Mouse (Mus musculus) layer of hippocampus, postnatal 10 days (tissue): ENCODE results near the gene Prl5a1. TPM values are rescaled to one million over a fixed set of nuclear protein-coding genes. Genes with fewer than 3 reads are reported as not detected.

Experiments used
- DNase-seq, 2 experiments: peaks; one replicate each; pipeline ENCODE4 v3.0.0; 2021; ENCODE audit warnings: low spot score in 2 of 2
- long read RNA-seq: library from polyadenylated mRNA; stranded (forward); transcript quantifications from one replicate; pipeline ENCODE4 v2.0.0, GENCODE M21; 2023
- total RNA-seq, 2 experiments: library from RNA; stranded (reverse); gene quantifications; 2 replicates each; pipeline ENCODE4 v1.2.3; 2021

Prl5a1 gene
- total RNA-seq: not detected
- long read RNA-seq: 0 reads

GRCm38 (mm10) chr13:28142184-28142583 lies at the start of gene Prl5a1:
Prl5a1 (plus strand) TSS chr13:28142484.
- no peak for DNase-seq

GRCm38 (mm10) chr13:28096161-28096560 lies 46.1 kb upstream of the Prl5a1 start:
- no peak for DNase-seq

GRCm38 (mm10) chr13:28108536-28108935 lies 33.7 kb upstream of the Prl5a1 start:
- no peak for DNase-seq

- no peak for DNase-seq
These were observed 9.5 kb upstream of the Prl5a1 start for GRCm38 (mm10) chr13:28132781-28133180.

- DNase-seq: no peak
These were observed 6.5 kb upstream of the Prl5a1 start for GRCm38 (mm10) chr13:28135790-28136189.

Other genes with a start within 250 kb of the Prl5a1 start
- not detected for gene Prl4a1, start 126.3 kb upstream of the Prl5a1 start, total RNA-seq
- 100 to 1,000 TPM; 102 to 124 TPM for gene Gm11361, start 115.0 kb downstream of the Prl5a1 start, total RNA-seq